Mouse (Mus musculus) left cerebral cortex, adult 18-20 months (tissue): ENCODE measurements around the gene Zfp81. TPM values are rescaled to one million over a fixed set of nuclear protein-coding genes. Genes with fewer than 3 reads are reported as not detected.
"Not testable (repeated sequence)": the region's sequence is repeated elsewhere in the genome, so short reads cannot be mapped to it uniquely, and the experiment has no call there.

ENCODE experiments used
- DNase-seq, 2 experiments: peaks; one replicate each; pipeline ENCODE4 v3.0.0; 2021 to 2022; ENCODE audit warnings: low spot score in 2 of 2, mixed read lengths in 1 of 2
- long read RNA-seq, 2 experiments: library from polyadenylated mRNA; stranded (forward); transcript quantifications; one replicate each; pipeline ENCODE4 v2.0.0; 2021
- total RNA-seq, 2 experiments: library from RNA; stranded (reverse); gene quantifications; 2 replicates each; pipeline ENCODE4 v1.2.3; 2021

The Zfp81 gene
- total RNA-seq: 10 to 100 TPM; 18.4 to 20.9 TPM
- long read RNA-seq, experiment 1, full-length matches to known transcripts: 2 of 3 reads
- long read RNA-seq, experiment 1, partial matches to known transcripts: 0 of 3 reads
- long read RNA-seq, experiment 1, other reads (novel, unspliced or antisense): 1 of 3 reads
- long read RNA-seq, experiment 2, partial matches to known transcripts: 0 of 2 reads
- long read RNA-seq, experiment 2, other reads (novel, unspliced or antisense): 2 of 2 reads

GRCm38 (mm10) chr17:33358411-33359384 is at the start of gene Zfp81:
TSS of gene Zfp81 (minus strand) at chr17:33358878.
- DNase-seq: peak; percentile 85 to 87

- peak; percentile 83 to 91 for DNase-seq
Observed at GRCm38 (mm10) chr17:33394182-33395034, 35.7 kb upstream of the Zfp81 start, which contains the start of gene Zfp101. TSS of gene Zfp101 (minus strand) at chr17:33394641.

GRCm38 (mm10) chr17:33392271-33392670 is 33.6 kb upstream of the Zfp81 start:
- no peak for DNase-seq

DNA sequence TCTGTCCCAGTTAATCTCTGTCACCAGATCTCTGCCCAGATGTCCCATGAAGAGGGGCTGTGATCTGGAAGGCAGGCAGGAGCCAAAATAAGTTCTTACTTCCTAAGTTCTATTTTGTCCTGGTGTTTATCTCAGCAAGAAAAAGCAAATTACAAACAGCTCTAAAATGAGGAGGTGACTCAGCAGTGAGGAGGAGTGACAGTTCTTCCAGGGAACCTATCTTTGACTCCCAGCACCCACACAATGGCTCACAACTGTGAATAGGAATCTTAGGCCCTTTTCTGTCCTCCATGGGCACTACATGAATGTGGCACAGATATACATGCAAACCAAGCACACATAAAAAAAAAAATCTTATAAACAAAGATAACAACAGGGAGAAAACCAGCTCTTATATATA is 27.0 kb upstream of the Zfp81 start:
- DNase-seq: peak; percentile 9 to 13

GRCm38 (mm10) chr17:33372795-33373194 is 14.1 kb upstream of the Zfp81 start:
- no peak for DNase-seq

- DNase-seq: no peak
Observed at GRCm38 (mm10) chr17:33352981-33353380, 5.7 kb downstream of the Zfp81 start.

DNA sequence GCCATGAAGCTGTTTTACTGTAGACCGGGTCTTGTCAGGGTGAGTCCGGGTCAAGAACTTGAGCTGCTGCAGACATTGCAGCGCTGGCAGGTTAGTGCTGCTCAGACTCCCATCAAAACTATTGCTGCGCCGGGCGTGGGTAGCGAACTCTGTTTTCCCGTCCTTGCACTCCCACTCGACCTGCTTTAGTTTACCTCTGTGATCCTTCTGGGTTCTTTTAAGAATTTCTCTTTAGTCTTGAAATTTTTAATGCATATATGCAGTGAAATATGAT is 68.9 kb downstream of the Zfp81 start:
- DNase-seq: not testable (repeated sequence)

DNA sequence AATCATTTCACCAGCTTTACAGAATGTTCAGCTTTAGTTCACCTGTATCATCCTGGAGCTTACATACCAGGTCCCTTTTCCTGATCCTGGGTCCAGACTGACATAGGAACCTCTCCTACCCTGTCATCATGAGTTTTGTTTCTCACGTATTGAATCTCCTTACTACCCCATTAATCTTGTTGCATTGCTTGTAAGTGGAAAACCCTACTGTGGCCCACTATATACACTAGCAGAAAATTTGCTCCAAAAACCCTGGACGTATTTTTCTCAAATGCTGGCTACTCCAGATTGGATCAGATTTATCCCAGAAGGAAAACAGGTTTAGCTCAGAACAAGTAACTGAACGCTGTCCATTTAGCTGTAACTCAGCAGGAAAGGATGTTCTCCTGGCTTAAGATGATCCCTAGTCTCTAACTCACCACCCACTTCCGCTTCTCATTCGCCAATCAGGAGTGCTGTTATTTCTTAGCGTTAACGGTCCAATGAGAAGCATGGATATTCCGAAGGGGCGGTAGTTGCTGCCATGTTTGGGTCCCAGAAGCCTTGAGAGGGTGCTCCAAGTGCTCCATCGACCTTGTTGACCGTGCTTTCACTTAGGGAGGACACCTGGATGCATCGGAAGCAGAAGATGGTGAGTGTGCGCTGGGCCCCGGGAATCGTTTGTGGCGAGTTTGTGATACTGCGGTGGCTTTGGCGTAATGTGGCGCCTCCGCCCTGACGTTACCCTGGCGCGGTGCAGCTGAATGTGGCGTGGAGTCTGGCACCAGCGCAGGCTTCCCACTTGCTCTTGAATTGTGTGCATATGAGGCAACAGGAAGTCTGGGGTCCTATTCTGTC is 69.4 kb downstream of the Zfp81 start, which contains the start of gene Zfp955b:
Zfp955b (plus strand) TSS at position 506 of the 837 bp plus-strand sequence.
- not testable (repeated sequence) for DNase-seq

Other genes starting within 250 kb of the Zfp81 start
- gene Morc2b, start 219.2 kb downstream of the Zfp81 start, total RNA-seq: 1 to 10 TPM; 2.6 to 4.4 TPM
- not detected for gene Olfr55, start 190.4 kb downstream of the Zfp81 start, total RNA-seq
- gene Olfr239, start 167.6 kb downstream of the Zfp81 start, total RNA-seq: not detected
- under 1 TPM; 0.60 to 0.66 TPM for gene Olfr1564, start 137.2 kb downstream of the Zfp81 start, total RNA-seq
- 10 to 100 TPM; 12.3 to 12.5 TPM for gene Zfp955a, start 103.7 kb downstream of the Zfp81 start, total RNA-seq
- not detected for gene Olfr63, start 94.2 kb downstream of the Zfp81 start, total RNA-seq
- gene Zfp955b, start 69.3 kb downstream of the Zfp81 start, total RNA-seq: 10 to 100 TPM; 30.9 to 33.3 TPM
- 10 to 100 TPM; 14.1 to 19.2 TPM for gene Zfp101, start 35.8 kb upstream of the Zfp81 start, total RNA-seq
- gene Actl9, start 74.0 kb upstream of the Zfp81 start, total RNA-seq: not detected
- gene Adamts10, start 165.3 kb upstream of the Zfp81 start, total RNA-seq: 10 to 100 TPM; 23.0 to 27.4 TPM
- gene Myo1f, start 196.8 kb upstream of the Zfp81 start, total RNA-seq: 1 to 10 TPM; 1.3 to 4.2 TPM